Mouse (Mus musculus) MEL (cell line): ENCODE measurements around the gene Enpp6. TPM values are rescaled to one million over a fixed set of nuclear protein-coding genes. Genes with fewer than 3 reads are reported as not detected.

Experiments
- DNase-seq: peaks from one replicate; pipeline ENCODE4 v3.0.0; 2011; ENCODE audit warnings: low read depth, low spot score
- H3K27ac ChIP-seq: 2 replicates; pipeline ENCODE4 v1.5.1; 2012; ENCODE audit warnings: low read depth, mild to moderate bottlenecking, control low read depth, low read length, moderate library complexity; ENCODE audit not compliant: control insufficient read depth
- H3K27me3 ChIP-seq, 2 experiments: fragments of 150-350 bp in 1 of 2; sonication (generic) in 1 of 2; 2 replicates each; pipeline ENCODE4 v1.6.1; 2012; ENCODE audit warnings: low read length in 2 of 2, mild to moderate bottlenecking in 2 of 2, improper control_type of control experiment in 1 of 2, moderate library complexity in 1 of 2; ENCODE audit not compliant: insufficient read depth in 2 of 2, control insufficient read depth in 1 of 2
- H3K36me3 ChIP-seq, 2 experiments: 2 replicates each; pipeline ENCODE4 v1.6.1; 2012 to 2014; ENCODE audit warnings: low read length in 2 of 2, improper control_type of control experiment in 1 of 2, inconsistent platforms in 1 of 2, mild to moderate bottlenecking in 1 of 2; ENCODE audit not compliant: insufficient read depth in 2 of 2, control insufficient read depth in 1 of 2
- H3K4me1 ChIP-seq, 2 experiments: fragments of 150-350 bp in 1 of 2; sonication (generic) in 1 of 2; 2 replicates each; pipeline ENCODE4 v1.6.1; 2012; ENCODE audit warnings: low read length in 2 of 2, improper control_type of control experiment in 1 of 2, mild to moderate bottlenecking in 1 of 2; ENCODE audit not compliant: insufficient read depth in 2 of 2, control insufficient read depth in 1 of 2
- H3K4me3 ChIP-seq, 2 experiments: fragments of 150-350 bp in 1 of 2; sonication (generic) in 1 of 2; 2 replicates each; pipeline ENCODE4 v1.5.1; 2012; ENCODE audit warnings: low read depth in 2 of 2, low read length in 2 of 2, mild to moderate bottlenecking in 2 of 2, moderate library complexity in 2 of 2, control low read depth in 1 of 2, improper control_type of control experiment in 1 of 2; ENCODE audit not compliant: control insufficient read depth in 1 of 2, insufficient read depth in 1 of 2
- H3K79me2 ChIP-seq: 2 replicates; pipeline ENCODE4 v1.6.1; 2012; ENCODE audit warnings: mild to moderate bottlenecking, low read length, moderate library complexity; ENCODE audit not compliant: control insufficient read depth, poor library complexity, insufficient read depth
- H3K9ac ChIP-seq: 2 replicates; pipeline ENCODE4 v1.6.1; 2012; ENCODE audit warnings: low read depth, mild to moderate bottlenecking, control low read depth, low read length, moderate library complexity; ENCODE audit not compliant: control insufficient read depth, poor library complexity, severe bottlenecking
- H3K9me3 ChIP-seq: fragments of 150-350 bp; sonication (generic); replicated peaks from 2 replicates; pipeline ENCODE4 v1.6.1; 2012; ENCODE audit warnings: mild to moderate bottlenecking, low read length, improper control_type of control experiment, moderate library complexity; ENCODE audit not compliant: insufficient read depth
- CHD1 ChIP-seq: IDR thresholded peaks from 2 replicates; pipeline ENCODE4 v1.6.1; 2012; ENCODE audit warnings: low read depth, mild to moderate bottlenecking, inconsistent platforms, low read length, improper control_type of control experiment
- CTCF ChIP-seq, 3 experiments: IDR thresholded peaks in 2 of 3; conservative IDR thresholded peaks in 1 of 3; 2 replicates each; pipeline ENCODE4 v1.5.1; 2011 to 2012; ENCODE audit warnings: low read length in 3 of 3, low read depth in 2 of 3, mild to moderate bottlenecking in 2 of 3, improper control_type of control experiment in 1 of 3, inconsistent platforms in 1 of 3, mixed read lengths in 1 of 3, moderate library complexity in 1 of 3; ENCODE audit not compliant: control insufficient read depth in 1 of 3, insufficient read depth in 1 of 3, poor library complexity in 1 of 3, severe bottlenecking in 1 of 3
- E2F4 ChIP-seq: IDR thresholded peaks from 2 replicates; pipeline ENCODE4 v1.6.1; 2011; ENCODE audit warnings: low read depth, low read length, improper control_type of control experiment, borderline replicate concordance
- EP300 ChIP-seq, 2 experiments: IDR thresholded peaks; 2 replicates each; pipeline ENCODE4 v1.6.1; 2011; ENCODE audit warnings: improper control_type of control experiment in 2 of 2, low read length in 2 of 2, low read depth in 1 of 2, mild to moderate bottlenecking in 1 of 2
- ETS1 ChIP-seq: IDR thresholded peaks from 2 replicates; pipeline ENCODE4 v1.6.1; 2012; ENCODE audit warnings: low read depth, mild to moderate bottlenecking, inconsistent platforms, low read length, improper control_type of control experiment, moderate library complexity
- KAT2A ChIP-seq: conservative IDR thresholded peaks from 2 replicates; pipeline ENCODE4 v1.6.1; 2012; ENCODE audit warnings: low read depth, low read length, improper control_type of control experiment, inconsistent platforms
- MAFK ChIP-seq: IDR thresholded peaks from 2 replicates; pipeline ENCODE4 v1.6.1; 2011; ENCODE audit warnings: low read depth, mild to moderate bottlenecking, low read length, improper control_type of control experiment, borderline replicate concordance
- MAZ ChIP-seq: IDR thresholded peaks from 2 replicates; pipeline ENCODE4 v1.6.1; 2012; ENCODE audit warnings: low read depth, mild to moderate bottlenecking, inconsistent platforms, low read length, improper control_type of control experiment
- MXI1 ChIP-seq: IDR thresholded peaks from 2 replicates; pipeline ENCODE4 v1.6.1; 2011; ENCODE audit warnings: mild to moderate bottlenecking, low read depth, low read length, improper control_type of control experiment
- MYB ChIP-seq: IDR thresholded peaks from 2 replicates; pipeline ENCODE4 v1.6.1; 2011; ENCODE audit warnings: mild to moderate bottlenecking, low read depth, low read length, improper control_type of control experiment
- NRF1 ChIP-seq: IDR thresholded peaks from 2 replicates; pipeline ENCODE4 v1.6.1; 2014; ENCODE audit warnings: low read depth, mild to moderate bottlenecking, inconsistent platforms, low read length, improper control_type of control experiment, moderate library complexity; ENCODE audit not compliant: poor library complexity, insufficient read depth, severe bottlenecking
- POLR2A ChIP-seq, 2 experiments: IDR thresholded peaks; 2 replicates each; pipeline ENCODE4 v1.6.1; 2011 to 2012; ENCODE audit warnings: low read length in 2 of 2, mild to moderate bottlenecking in 2 of 2, control low read depth in 1 of 2, improper control_type of control experiment in 1 of 2, low read depth in 1 of 2, moderate library complexity in 1 of 2; ENCODE audit not compliant: control insufficient read depth in 1 of 2, insufficient read depth in 1 of 2, poor library complexity in 1 of 2
- POLR2AphosphoS5 ChIP-seq: IDR thresholded peaks from 2 replicates; pipeline ENCODE4 v1.6.1; 2012; ENCODE audit warnings: low read depth, borderline replicate concordance, mild to moderate bottlenecking, inconsistent platforms, low read length, moderate library complexity, mixed read lengths
- RAD21 ChIP-seq: IDR thresholded peaks from 2 replicates; pipeline ENCODE4 v1.6.1; 2011; ENCODE audit warnings: mild to moderate bottlenecking, low read depth, low read length, improper control_type of control experiment
- RCOR1 ChIP-seq: IDR thresholded peaks from 2 replicates; pipeline ENCODE4 v1.6.1; 2012; ENCODE audit warnings: low read depth, mild to moderate bottlenecking, inconsistent platforms, low read length, improper control_type of control experiment
- SIN3A ChIP-seq: IDR thresholded peaks from 2 replicates; pipeline ENCODE4 v1.6.1; 2012; ENCODE audit warnings: low read length, improper control_type of control experiment, inconsistent platforms
- SMC3 ChIP-seq: IDR thresholded peaks from 2 replicates; pipeline ENCODE4 v1.6.1; 2011; ENCODE audit warnings: low read depth, low read length, improper control_type of control experiment
- TAL1 ChIP-seq: IDR thresholded peaks from 2 replicates; pipeline ENCODE4 v1.6.1; 2012; ENCODE audit warnings: mild to moderate bottlenecking, inconsistent platforms, low read length, moderate library complexity, mixed read lengths
- UBTF ChIP-seq: IDR thresholded peaks from 2 replicates; pipeline ENCODE4 v1.6.1; 2012; ENCODE audit warnings: low read depth, mild to moderate bottlenecking, inconsistent platforms, low read length, improper control_type of control experiment, moderate library complexity, borderline replicate concordance; ENCODE audit not compliant: insufficient read depth
- USF2 ChIP-seq, 2 experiments: IDR thresholded peaks; 2 replicates each; pipeline ENCODE4 v1.6.1; 2011 to 2012; ENCODE audit warnings: improper control_type of control experiment in 2 of 2, low read length in 2 of 2, borderline replicate concordance in 1 of 2, inconsistent platforms in 1 of 2, low read depth in 1 of 2, mild to moderate bottlenecking in 1 of 2; ENCODE audit not compliant: insufficient read depth in 1 of 2
- ZC3H11A ChIP-seq: IDR thresholded peaks from 2 replicates; pipeline ENCODE4 v1.6.1; 2012; ENCODE audit warnings: low read depth, mild to moderate bottlenecking, inconsistent platforms, low read length, improper control_type of control experiment
- ZMIZ1 ChIP-seq: IDR thresholded peaks from 2 replicates; pipeline ENCODE4 v1.6.1; 2012; ENCODE audit warnings: low read depth, mild to moderate bottlenecking, inconsistent platforms, low read length, improper control_type of control experiment, moderate library complexity
- polyA plus RNA-seq, 2 experiments: library from polyadenylated mRNA; stranded (reverse) in 1 of 2; unstranded in 1 of 2; fragments of >175 nt in 1 of 2; fragments of >200 nt in 1 of 2; gene quantifications; 2 replicates each; pipeline versions ENCODE4 v1.2.1 to v1.2.4; 2012; ENCODE audit warnings: low replicate concordance in 2 of 2, low read depth in 1 of 2; ENCODE audit not compliant: insufficient read length in 2 of 2, insufficient read depth in 1 of 2, missing spikeins in 1 of 2
- total RNA-seq: library from RNA; depleted of rRNA; stranded (reverse); fragments of 300-350 nt; gene quantifications from 2 replicates; pipeline ENCODE4 v1.2.3, GENCODE M21; 2012

Gene Enpp6
- total and polyA plus RNA-seq, 3 experiments, result not detected

- Histone ChIP-seq H3K4me1 (no peaks in the 10 kb centered on the region), H3K4me3 (no peak overlapping the region), H3K79me2 (no peaks in the 10 kb centered on the region), H3K27me3 (no peaks in the 10 kb centered on the region), H3K36me3 (no peaks in the 10 kb centered on the region)
- TF ChIP-seq SMC3 (no peak), ETS1 (no peak), USF2 (IDR thresholded peaks at IDR 0.05; ENCODE audit: borderline replicate concordance in 1 of 2, insufficient read depth in 1 of 2, low read depth in 1 of 2, low read length in 2 of 2) (no peak), CHD1 (no peak), MAZ (no peak), POLR2AphosphoS5 (no peak), MXI1 (no peak), NRF1 (no peak), ZC3H11A (no peak), TAL1 (no peak), MYB (no peak), RAD21 (no peak), UBTF (no peak), ZMIZ1 (no peak), KAT2A (no peak), POLR2A (IDR thresholded peaks at IDR 0.05; ENCODE audit: control insufficient read depth in 1 of 2, insufficient read depth in 1 of 2, low read depth in 1 of 2, low read length in 2 of 2, poor library complexity in 1 of 2) (no peak)
- TF ChIP-seq, all 39 proteins: peak for 0
- Histone ChIP-seq H3K27ac (no peak overlapping the region), H3K9me3 (no peaks in the 10 kb centered on the region), H3K9ac (no peak overlapping the region)
- no peak for DNase-seq
Observed at GRCm38 (mm10) chr8:47033976-47034375, 47.3 kb downstream of the Enpp6 start.

GRCm38 (mm10) chr8:47036501-47036900 is 49.8 kb downstream of the Enpp6 start:
- no peak overlapping the region for H3K27ac ChIP-seq
- no peak for TF ChIP-seq CTCF (IDR thresholded peaks at IDR 0.05 in 2 of 3, conservative IDR thresholded peaks at IDR 0.05 in 1 of 3; ENCODE audit: control insufficient read depth in 1 of 3, insufficient read depth in 1 of 3, low read depth in 2 of 3, low read length in 3 of 3, poor library complexity in 1 of 3, severe bottlenecking in 1 of 3)
- no peak for TF ChIP-seq MYB
- no peak for TF ChIP-seq MAFK
- no peak for TF ChIP-seq USF2 (IDR thresholded peaks at IDR 0.05; ENCODE audit: borderline replicate concordance in 1 of 2, insufficient read depth in 1 of 2, low read depth in 1 of 2, low read length in 2 of 2)
- no peak for TF ChIP-seq E2F4
- no peak for TF ChIP-seq SIN3A
- TF ChIP-seq ZMIZ1, result no peak
- TF ChIP-seq EP300 (IDR thresholded peaks at IDR 0.05; ENCODE audit: low read depth in 1 of 2, low read length in 2 of 2), result no peak
- TF ChIP-seq RCOR1, result no peak
- TF ChIP-seq NRF1, result no peak
- TF ChIP-seq POLR2AphosphoS5, result no peak
- TF ChIP-seq, all 39 proteins: peak for 0
- Histone ChIP-seq H3K27me3 (no peaks in the 10 kb centered on the region), H3K4me3 (no peak overlapping the region), H3K4me1 (no peaks in the 10 kb centered on the region), H3K9me3 (no peaks in the 10 kb centered on the region), H3K79me2 (no peaks in the 10 kb centered on the region), H3K9ac (no peak overlapping the region), H3K36me3 (no peaks in the 10 kb centered on the region)
- DNase-seq, result no peak
